Mouse (Mus musculus) liver, embryonic 14.5 days (tissue): ENCODE data around the gene Phf24. TPM values are rescaled to one million over a fixed set of nuclear protein-coding genes. Genes with fewer than 3 reads are reported as not detected.

ENCODE experiments used
- ATAC-seq: fragments of 200-750 bp; cut with Nextera tagmentation; 2 replicates; pipeline ENCODE4 v1.8.0; 2017; ENCODE audit warnings: moderate number of reproducible peaks, mild to moderate bottlenecking, moderate library complexity; ENCODE audit not compliant: insufficient read depth
- DNase-seq, 3 experiments: peaks; one replicate each; pipeline ENCODE4 v3.0.0-alpha.2; 2012 to 2013; ENCODE audit warnings: low read depth in 3 of 3, low spot score in 3 of 3
- H3K27ac ChIP-seq: fragments of 300-500 bp; sonication (generic); 2 replicates; pipeline ENCODE4 v1.5.1; 2014; ENCODE audit warnings: moderate library complexity, mild to moderate bottlenecking, control low read depth, inconsistent platforms
- H3K27me3 ChIP-seq: fragments of 300-500 bp; sonication (generic); 2 replicates; pipeline ENCODE4 v1.6.1; 2014; ENCODE audit warnings: mild to moderate bottlenecking, low read length, moderate library complexity; ENCODE audit not compliant: control insufficient read depth, insufficient read depth
- H3K36me3 ChIP-seq: fragments of 300-500 bp; sonication (generic); replicated peaks from 2 replicates; pipeline ENCODE4 v1.6.1; 2014; ENCODE audit warnings: low read depth; ENCODE audit not compliant: control insufficient read depth, insufficient read depth
- H3K4me1 ChIP-seq, 2 experiments: fragments of 200-500 bp in 1 of 2; fragments of 300-500 bp in 1 of 2; sonication (generic) in 1 of 2; replicated peaks; 2 replicates each; pipeline ENCODE4 v1.6.1; 2012 to 2014; ENCODE audit warnings: antibody characterized with exemption in 1 of 2, inconsistent platforms in 1 of 2, low read length in 1 of 2; ENCODE audit not compliant: control insufficient read depth in 2 of 2, insufficient read depth in 2 of 2
- H3K4me2 ChIP-seq: fragments of 300-500 bp; sonication (generic); 2 replicates; pipeline ENCODE4 v1.6.1; 2014; ENCODE audit warnings: low read depth, mild to moderate bottlenecking, control low read depth, moderate library complexity
- H3K4me3 ChIP-seq, 2 experiments: fragments of 200-500 bp in 1 of 2; fragments of 300-500 bp in 1 of 2; sonication (generic) in 1 of 2; 2 replicates each; pipeline ENCODE4 v1.5.1; 2012 to 2014; ENCODE audit warnings: low read depth in 2 of 2, low read length in 2 of 2, mild to moderate bottlenecking in 2 of 2, control low read depth in 1 of 2, inconsistent platforms in 1 of 2, moderate library complexity in 1 of 2; ENCODE audit not compliant: insufficient read depth in 1 of 2
- H3K9ac ChIP-seq: fragments of 300-500 bp; sonication (generic); replicated peaks from 2 replicates; pipeline ENCODE4 v1.6.1; 2014; ENCODE audit warnings: mild to moderate bottlenecking, control low read depth, moderate library complexity
- H3K9me3 ChIP-seq: fragments of 300-500 bp; sonication (generic); 2 replicates; pipeline ENCODE4 v1.6.1; 2016; ENCODE audit warnings: low read length, mixed read lengths; ENCODE audit not compliant: control insufficient read depth
- CTCF ChIP-seq: IDR thresholded peaks from 2 replicates; pipeline ENCODE4 v1.5.1; 2016; ENCODE audit warnings: antibody characterized with exemption, low read depth, control low read depth
- EP300 ChIP-seq: IDR thresholded peaks from 2 replicates; pipeline ENCODE4 v1.6.1; 2016; ENCODE audit warnings: antibody characterized with exemption, low read depth
- WGBS: fragments of 180-500 bp; shearing (Covaris S2); extraction: QIAGEN DNeasy Blood & Tissue Kit; methylation state at CpG from one replicate; pipeline ENCODE4 v1.1.7; 2014; ENCODE audit not compliant: insufficient replicate concordance; 5-methylcytosine and 5-hydroxymethylcytosine counted together
- polyA plus RNA-seq, 2 experiments: library from polyadenylated mRNA; depleted of rRNA in 1 of 2; stranded (reverse) in 1 of 2; unstranded in 1 of 2; fragments of >200 nt; fragmentation: Nextera tagmentation in 1 of 2; extraction: Ambion mirVana in 1 of 2; gene quantifications; 2 replicates each; pipeline versions ENCODE4 v1.2.1 to v1.2.3; 2012 to 2014

Phf24 gene
- polyA plus RNA-seq, 2 experiments = 0.12 to 0.14 TPM

DNA sequence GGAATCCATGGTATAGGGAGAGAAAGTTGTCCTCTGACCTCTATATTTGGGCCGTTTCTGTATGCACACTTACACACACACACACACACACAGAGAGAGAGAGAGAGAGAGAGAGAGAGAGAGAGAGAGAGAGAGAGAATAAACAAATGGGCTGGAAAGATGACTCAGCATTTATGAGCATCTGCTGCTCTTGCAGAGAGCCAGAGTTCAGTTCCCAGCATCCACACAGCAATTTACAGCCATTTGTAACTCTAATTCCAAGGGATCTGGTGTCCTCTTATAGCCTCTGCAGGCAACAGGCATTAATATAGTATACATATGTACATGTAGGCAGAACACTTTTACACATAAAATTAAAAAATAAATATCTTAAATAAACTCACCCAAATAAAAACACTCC lies 12.5 kb upstream of the Phf24 start:
- no peaks in the 10 kb centered on the region; the same call in 1 of the 2 replicates for H3K27me3 ChIP-seq
- 36% methylated on average over 1 of the region's 1 CpGs for WGBS
- no peak overlapping the region for H3K4me3 ChIP-seq
- peaks cover 3 to 7% of the 10 kb centered on the region in 2 experiments; a peak in 1 of 4 replicates for H3K4me1 ChIP-seq
- no peak overlapping the region for H3K4me2 ChIP-seq
- no peaks in the 10 kb centered on the region for H3K9me3 ChIP-seq
- no peak overlapping the region for H3K27ac ChIP-seq
- 0 out of 2 replicates have a peak, but pooled peaks have one; percentile 23 for ATAC-seq
- H3K36me3 ChIP-seq = no peaks in the 10 kb centered on the region
- no peak overlapping the region; the same call in 1 of the 2 replicates for H3K9ac ChIP-seq
- no peak for TF ChIP-seq CTCF
- no peak for TF ChIP-seq EP300
- peak in 2 of 3 experiments; percentile 17 to 22 for DNase-seq

DNA sequence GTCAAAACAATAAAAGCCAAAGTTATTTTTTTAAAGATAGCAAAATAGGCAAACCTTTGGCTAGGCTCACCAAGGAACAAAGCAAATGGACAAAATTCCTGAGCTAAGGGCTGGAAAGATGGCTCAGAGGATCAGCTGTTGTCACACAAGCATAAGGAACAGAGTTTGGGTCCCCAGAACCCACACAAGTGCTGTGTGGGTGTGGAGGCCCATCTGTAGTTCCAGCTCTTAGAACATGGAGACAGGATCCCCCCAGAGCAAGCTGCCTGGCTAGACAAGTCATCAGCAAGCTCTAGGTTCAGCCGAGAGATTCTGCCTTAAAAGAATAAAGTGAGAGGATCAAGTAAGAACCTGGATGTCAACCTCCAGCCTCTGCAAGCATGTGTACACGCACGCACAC lies 11.9 kb upstream of the Phf24 start:
- no peak overlapping the region for H3K4me3 ChIP-seq
- H3K36me3 ChIP-seq = no peaks in the 10 kb centered on the region
- H3K9ac ChIP-seq = no peak overlapping the region
- H3K27me3 ChIP-seq = no peaks in the 10 kb centered on the region; the same call in 1 of the 2 replicates
- no peaks in the 10 kb centered on the region for H3K9me3 ChIP-seq
- TF ChIP-seq CTCF (no peak), EP300 (no peak)
- no peak overlapping the region for H3K4me2 ChIP-seq
- no peak overlapping the region for H3K27ac ChIP-seq
- DNase-seq (no peak), ATAC-seq (no peak)
- H3K4me1 ChIP-seq = peaks cover 3 to 7% of the 10 kb centered on the region in 2 experiments; a peak in 1 of 4 replicates
- 85% methylated on average over 3 of the region's 3 CpGs for WGBS

DNA sequence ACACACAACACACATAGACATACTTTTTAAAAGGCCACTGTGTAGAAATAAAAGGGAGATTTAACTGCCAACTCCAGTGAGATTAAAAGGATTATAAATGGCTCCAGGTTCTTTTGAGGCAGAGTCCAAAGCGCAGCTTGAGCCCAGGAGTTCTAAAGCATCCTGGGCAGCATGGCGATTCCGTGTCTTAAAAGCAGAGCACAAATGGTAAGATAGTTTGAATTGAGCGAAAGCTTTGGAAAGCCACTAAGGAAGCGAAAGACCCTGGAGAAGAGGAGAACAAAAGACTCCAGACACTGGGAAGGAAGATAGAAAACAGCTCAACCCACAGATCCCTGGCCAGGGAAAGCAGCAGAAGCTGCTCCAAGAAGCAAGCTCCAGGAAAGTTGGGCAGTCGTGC lies 11.5 kb upstream of the Phf24 start:
- H3K27me3 ChIP-seq = no peaks in the 10 kb centered on the region; the same call in 1 of the 2 replicates
- no peak for TF ChIP-seq CTCF
- TF ChIP-seq EP300 = no peak
- ATAC-seq = no peak
- H3K27ac ChIP-seq = no peak overlapping the region
- 74% methylated on average over 6 of the region's 6 CpGs for WGBS
- no peak overlapping the region for H3K4me3 ChIP-seq
- H3K4me1 ChIP-seq = peaks cover 3 to 7% of the 10 kb centered on the region in 2 experiments; a peak in 1 of 4 replicates
- H3K4me2 ChIP-seq = no peak overlapping the region
- no peaks in the 10 kb centered on the region for H3K36me3 ChIP-seq
- no peaks in the 10 kb centered on the region for H3K9me3 ChIP-seq
- DNase-seq = no peak
- H3K9ac ChIP-seq = no peak overlapping the region

DNA sequence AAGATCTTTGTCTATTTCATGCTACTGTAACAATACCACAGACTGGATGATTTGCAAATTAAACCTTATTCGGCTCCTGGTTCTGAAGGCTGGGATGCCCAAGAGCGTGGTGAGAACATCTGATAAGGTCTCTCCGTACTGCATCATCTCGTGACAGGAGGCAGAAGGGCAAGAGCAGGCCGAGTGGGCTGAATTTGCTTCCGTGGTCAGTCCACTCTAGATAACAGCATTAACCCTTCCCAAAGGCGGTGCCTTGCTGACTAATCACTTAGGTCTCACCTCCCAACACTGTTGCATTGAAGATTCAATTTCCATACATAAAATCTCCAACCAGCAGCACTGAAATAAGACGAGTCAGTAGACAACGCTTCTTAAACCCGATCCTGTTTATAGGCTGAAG lies 3.1 kb upstream of the Phf24 start:
- no peaks in the 10 kb centered on the region for H3K4me1 ChIP-seq
- H3K9me3 ChIP-seq = no peaks in the 10 kb centered on the region
- no peak overlapping the region for H3K27ac ChIP-seq
- WGBS = 26% methylated on average over 10 of the region's 10 CpGs
- TF ChIP-seq CTCF (no peak), EP300 (no peak)
- peaks cover 52% of the 10 kb centered on the region for H3K27me3 ChIP-seq
- no peak overlapping the region for H3K4me3 ChIP-seq
- no peak overlapping the region for H3K9ac ChIP-seq
- ATAC-seq (no peak), DNase-seq (no peak)
- no peaks in the 10 kb centered on the region for H3K36me3 ChIP-seq
- H3K4me2 ChIP-seq = no peak overlapping the region

- H3K27me3 ChIP-seq = peaks cover 59% of the 10 kb centered on the region
- 54% methylated on average over 12 of the region's 12 CpGs for WGBS
Measured at GRCm38 (mm10) chr4:42915311-42915710, 1.1 kb upstream of the Phf24 start.

More at GRCm38 (mm10) chr4:42915311-42915710, 1.1 kb upstream of the Phf24 start:
- DNase-seq (no peak), ATAC-seq (no peak)
- no peak overlapping the region for H3K9ac ChIP-seq
- TF ChIP-seq EP300 (no peak), CTCF (no peak)
- H3K9me3 ChIP-seq = no peaks in the 10 kb centered on the region
- no peak overlapping the region for H3K4me3 ChIP-seq
- H3K4me2 ChIP-seq = no peak overlapping the region
- no peak overlapping the region for H3K27ac ChIP-seq
- H3K36me3 ChIP-seq = no peaks in the 10 kb centered on the region
- H3K4me1 ChIP-seq = no peaks in the 10 kb centered on the region
